ENCODE assay signal across 10 mouse cellular contexts in the genomic region with DNA sequence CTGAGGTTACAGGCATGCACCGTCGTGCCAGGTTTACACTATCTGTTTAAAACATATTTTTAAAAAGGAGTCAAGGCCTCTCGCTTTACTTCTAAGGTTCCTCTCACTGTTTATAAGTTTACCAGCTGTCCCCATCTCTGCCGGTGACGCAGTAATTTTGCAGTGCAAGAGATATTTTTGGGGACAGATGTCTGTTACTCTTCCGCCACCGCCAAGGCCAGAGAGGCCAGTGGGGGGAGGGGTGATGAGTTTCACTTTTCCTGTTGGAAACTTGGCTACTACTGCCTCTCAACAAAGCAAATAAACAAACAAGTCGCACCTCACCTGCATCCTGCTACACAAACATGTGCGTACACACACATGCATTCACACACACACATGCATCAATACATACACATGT.
A peak's percentile ranks its signal among the peaks of the same experiment; 100 is the strongest.
DNase-seq lines count a peak whose midpoint lies in the region; ATAC-seq and TF ChIP-seq lines count a peak whose summit lies in the region.
"Had no signal": no experiment of that assay in that cellular context is flagged by ENCODE, and none has a peak within 500 bp of the region (broad histone marks: within the 10 kb centered on the region; RNA-seq: fewer than 3 reads in every experiment).

No protein-coding gene starts in this region.

- H3K4me3 ChIP-seq in lung, embryonic 14.5 days (ENCODE audit: low read depth, low read length) = no peak overlapping the region
- no peak overlapping the region for H3K4me3 ChIP-seq in forebrain, embryonic 15.5 days
- H3K4me3 ChIP-seq: limb, embryonic 12.5 days had no signal

- H3K27me3 ChIP-seq in lung, embryonic 14.5 days (ENCODE audit: insufficient read depth, low read length) = no peaks in the 10 kb centered on the region
- no peaks in the 10 kb centered on the region for H3K27me3 ChIP-seq in forebrain, embryonic 15.5 days
- H3K27me3 ChIP-seq: limb, embryonic 12.5 days had no signal

- H3K27ac ChIP-seq in lung, embryonic 14.5 days (ENCODE audit: low read depth) = no peak overlapping the region
- no peak overlapping the region for H3K27ac ChIP-seq in forebrain, embryonic 15.5 days (replicated peaks)
- H3K27ac ChIP-seq: limb, embryonic 12.5 days; macrophage had no signal

- no peaks in the 10 kb centered on the region for H3K9me3 ChIP-seq in lung, embryonic 14.5 days (ENCODE audit: low read depth, low read length)
- no peaks in the 10 kb centered on the region for H3K9me3 ChIP-seq in forebrain, embryonic 15.5 days
- H3K9me3 ChIP-seq: limb, embryonic 12.5 days had no signal

- H3K36me3 ChIP-seq in lung, embryonic 14.5 days (ENCODE audit: insufficient read depth) = no peaks in the 10 kb centered on the region
- no peaks in the 10 kb centered on the region for H3K36me3 ChIP-seq in forebrain, embryonic 15.5 days
- H3K36me3 ChIP-seq: limb, embryonic 12.5 days had no signal

- no peak overlapping the region for H3K4me2 ChIP-seq in lung, embryonic 14.5 days
- H3K4me2 ChIP-seq in forebrain, embryonic 15.5 days (replicated peaks) = no peak overlapping the region
- H3K4me2 ChIP-seq: limb, embryonic 12.5 days had no signal

- no peak for TF ChIP-seq CTCF in lung, embryonic 14.5 days (IDR thresholded peaks at IDR 0.05; ENCODE audit: low read depth)

- no peaks in the 10 kb centered on the region for H3K4me1 ChIP-seq in lung, embryonic 14.5 days (ENCODE audit: insufficient read depth)
- H3K4me1 ChIP-seq in forebrain, embryonic 15.5 days = peaks cover 14% of the 10 kb centered on the region
- H3K4me1 ChIP-seq: limb, embryonic 12.5 days had no signal

- no peak overlapping the region; the same call in 1 of the 2 replicates for H3K9ac ChIP-seq in lung, embryonic 14.5 days
- no peak overlapping the region for H3K9ac ChIP-seq in forebrain, embryonic 15.5 days (replicated peaks)
- H3K9ac ChIP-seq: limb, embryonic 12.5 days had no signal

- ATAC-seq in lung, embryonic 14.5 days (ENCODE audit: insufficient read depth) = no peak
- no peak for ATAC-seq in forebrain, embryonic 15.5 days (replicated peaks)

- 39% methylated on average over 9 of the region's 9 CpGs for WGBS in lung, embryonic 14.5 days
- 76% methylated on average over 9 of the region's 9 CpGs for WGBS in forebrain, embryonic 15.5 days

- peak; percentile 55 for DNase-seq in lung, embryonic 14.5 days
- DNase-seq in lung, postnatal 36 days = no peak
- DNase-seq in adrenal gland, postnatal 14 days = peak; percentile 88
- peak; percentile 41 for DNase-seq in gastrocnemius, postnatal 10 days
- peak; percentile 72 for DNase-seq in kidney, postnatal 14 days
- no peak for DNase-seq in layer of hippocampus, postnatal 36 days
- DNase-seq in T-cell, adult 2 months (ENCODE audit: low spot score) = no peak

Comparison
In these comparisons a context has a peak if more than half of its experiments do, and no peak if none do; other contexts are left out.
1. DNase-seq: peak in lung, embryonic 14.5 days (single experiment), adrenal gland, postnatal 14 days (single experiment), gastrocnemius, postnatal 10 days (single experiment) and kidney, postnatal 14 days (single experiment); none in lung, postnatal 36 days (single experiment), layer of hippocampus, postnatal 36 days (0 of 2) and T-cell, adult 2 months (single experiment).